Mouse (Mus musculus) lung, postnatal 10 days (tissue): Measurements from ENCODE around the gene Abcc10.

Experiments
- DNase-seq: peaks from one replicate; pipeline ENCODE4 v3.0.0; 2021

The Abcc10 gene

DNA sequence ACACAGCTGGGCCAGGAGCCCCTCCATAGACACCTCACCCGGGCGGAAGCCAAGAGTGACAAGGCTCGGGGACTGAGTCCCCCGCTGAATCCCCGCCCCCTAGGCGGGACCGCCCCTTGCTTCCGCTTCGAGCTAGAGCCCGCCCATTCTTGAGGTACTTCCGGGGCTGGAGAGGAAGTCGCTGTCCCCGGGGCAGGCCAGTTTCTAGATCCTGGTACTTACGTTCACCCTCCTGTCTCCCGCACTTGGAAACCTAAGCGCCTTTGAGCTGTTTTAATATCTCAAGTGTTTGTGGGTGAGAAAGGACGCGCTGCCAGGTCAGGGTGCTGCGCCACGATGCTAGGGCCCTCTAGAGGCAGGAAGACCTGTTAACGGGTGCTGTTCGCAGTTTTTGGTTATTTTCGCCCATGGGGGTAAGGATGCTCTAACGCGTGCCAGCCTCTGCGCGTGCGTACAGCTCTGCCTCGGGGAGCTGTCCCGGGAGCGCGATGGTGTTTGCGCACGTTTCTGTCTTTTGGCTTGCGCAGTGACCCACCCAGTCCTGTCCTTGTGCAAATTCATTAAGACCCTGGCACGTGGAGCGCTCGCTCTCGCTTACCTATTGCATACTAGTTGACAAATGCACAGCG, at the start of gene Abcc10:
TSS of gene Abcc10 (minus strand) at position 447 of the 629 bp plus-strand sequence.
- DNase-seq, result peak; percentile 99

GRCm38 (mm10) chr17:46371783-46372182, 43.6 kb upstream of the Abcc10 start:
- DNase-seq, result peak; percentile 47

GRCm38 (mm10) chr17:46351026-46351700, 23.0 kb upstream of the Abcc10 start:
- no peak for DNase-seq

- no peak for DNase-seq
Measured at GRCm38 (mm10) chr17:46341208-46341607, 13.1 kb upstream of the Abcc10 start.

DNA sequence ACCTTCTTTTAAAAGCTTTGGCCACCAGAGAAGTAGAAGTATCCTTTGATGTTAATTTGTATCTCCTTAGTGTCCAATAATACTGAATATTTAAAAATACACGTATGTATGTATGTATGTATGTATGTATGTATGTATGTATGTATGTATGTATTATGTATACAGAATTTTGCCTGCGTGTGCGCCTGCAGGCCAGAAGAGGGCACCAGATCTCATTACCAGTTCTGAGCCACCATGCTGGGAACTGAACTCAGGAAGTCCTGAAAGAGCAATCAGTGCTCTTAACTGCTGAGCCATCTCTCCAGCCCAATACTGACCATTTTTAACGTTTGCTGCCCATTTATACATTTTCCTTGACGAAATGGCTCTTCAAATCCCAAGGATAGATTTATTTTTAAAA, 8.3 kb upstream of the Abcc10 start:
- DNase-seq, result no peak

DNA sequence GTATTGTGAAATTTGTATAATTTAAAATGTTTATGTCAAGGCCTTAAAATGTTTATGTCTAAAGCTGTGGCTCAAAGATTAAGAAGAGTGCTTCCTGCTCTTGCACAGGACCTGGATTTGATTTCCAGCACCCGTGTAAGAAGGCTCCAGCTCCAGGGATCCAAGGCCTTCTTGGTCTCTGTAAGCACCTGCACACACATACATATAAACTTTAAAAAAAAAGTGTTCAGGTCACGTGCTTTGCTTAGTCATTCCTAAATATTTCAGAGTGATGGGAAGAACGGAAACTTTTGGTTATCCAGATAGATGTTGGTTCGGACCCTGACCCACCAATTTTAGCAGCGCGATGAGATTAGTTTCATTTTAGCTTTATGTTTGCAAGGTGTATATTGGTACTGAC, 571 bp upstream of the Abcc10 start:
- DNase-seq, result no peak

DNA sequence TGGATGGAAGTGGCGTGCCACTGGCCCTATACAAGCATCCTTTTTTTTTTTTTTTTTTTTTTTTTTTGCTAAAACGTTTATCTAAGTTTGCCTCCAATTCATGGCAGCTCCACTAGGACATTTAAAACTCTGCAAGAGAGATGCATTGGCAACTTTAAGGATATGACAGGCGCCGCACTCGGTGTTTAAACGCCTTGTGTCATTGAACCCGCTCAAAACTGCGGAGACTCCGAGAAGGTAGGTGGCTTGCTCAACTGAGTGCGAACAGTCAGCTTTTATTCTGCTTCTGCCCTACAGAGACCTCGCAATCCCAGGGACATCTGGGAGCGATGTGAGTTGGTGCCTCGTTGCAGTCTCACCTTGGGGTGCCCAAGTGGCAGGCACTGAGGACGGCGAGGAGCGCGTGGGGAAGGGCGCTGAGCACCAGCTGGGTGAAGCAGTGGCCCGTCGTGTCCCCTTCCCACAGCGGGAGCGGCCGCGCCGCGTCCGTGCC, 693 bp downstream of the Abcc10 start:
- DNase-seq, result no peak

DNA sequence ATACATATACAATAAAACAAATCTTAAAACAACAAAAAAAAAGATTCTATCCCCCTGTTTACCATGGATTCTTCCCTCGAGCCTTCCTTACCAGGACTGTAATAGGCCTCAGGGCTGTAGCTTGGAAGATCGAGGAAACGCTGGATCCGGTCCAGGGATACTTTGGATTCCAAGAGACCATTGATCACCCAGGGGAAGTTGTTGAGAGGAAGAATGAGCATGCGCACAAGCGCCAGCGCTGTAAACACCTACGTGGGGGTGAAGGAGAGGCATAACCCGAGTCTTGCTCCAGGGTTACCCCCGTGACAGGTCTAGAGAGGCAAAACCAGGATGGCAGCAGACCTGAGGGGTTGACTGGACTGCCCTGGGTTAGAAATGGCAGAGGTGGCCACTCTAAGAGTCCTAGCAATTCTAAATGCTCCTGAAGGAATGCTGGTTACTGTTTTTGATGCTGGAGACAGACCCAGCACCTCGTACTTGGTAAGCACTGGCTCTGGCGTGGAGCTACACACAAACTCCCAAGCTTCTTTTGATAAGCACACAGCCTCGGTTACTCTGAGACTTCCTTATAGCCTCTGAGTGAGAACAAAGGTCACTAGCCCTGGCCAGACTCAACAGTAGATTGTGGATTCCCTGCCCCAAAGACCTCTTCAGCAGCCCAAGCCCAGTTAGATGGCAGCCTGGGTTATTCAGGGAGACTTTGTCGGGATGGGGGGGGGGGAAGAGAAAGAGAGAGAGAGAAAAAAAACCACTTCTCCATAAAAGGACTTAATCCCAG, 5.9 kb downstream of the Abcc10 start:
- no peak for DNase-seq

GRCm38 (mm10) chr17:46320492-46320891, 7.7 kb downstream of the Abcc10 start:
- peak; percentile 43 for DNase-seq

- DNase-seq, result no peak
Measured at GRCm38 (mm10) chr17:46315813-46316212, 12.3 kb downstream of the Abcc10 start.

DNA sequence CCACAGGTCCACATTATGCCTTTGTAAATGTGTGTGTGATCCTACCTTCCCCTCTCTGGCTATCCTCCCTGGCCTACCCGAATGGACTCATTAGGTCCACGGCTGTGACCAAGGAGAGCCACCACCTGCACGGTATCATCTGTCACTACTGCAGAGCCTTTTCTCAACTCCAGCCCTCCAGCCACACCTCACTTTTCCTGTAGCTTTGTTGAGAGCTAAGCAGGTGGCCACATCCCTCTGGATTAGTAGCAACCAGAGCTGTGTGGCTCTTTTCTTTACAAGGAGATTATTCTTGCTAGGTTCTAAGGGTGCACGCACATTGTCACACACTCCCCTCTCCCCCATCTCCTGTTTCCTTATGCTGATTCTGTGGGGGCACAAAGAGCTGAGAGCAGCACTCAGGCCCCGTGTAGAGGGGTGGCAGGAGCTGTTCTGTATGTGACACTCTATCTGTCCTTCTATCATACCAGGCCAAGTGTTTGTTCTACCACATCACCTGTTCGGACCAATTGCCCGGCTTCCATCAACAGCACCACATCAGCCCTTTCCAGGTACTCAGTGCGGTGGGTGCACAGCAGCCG, 14.9 kb downstream of the Abcc10 start:
- DNase-seq, result no peak

DNA sequence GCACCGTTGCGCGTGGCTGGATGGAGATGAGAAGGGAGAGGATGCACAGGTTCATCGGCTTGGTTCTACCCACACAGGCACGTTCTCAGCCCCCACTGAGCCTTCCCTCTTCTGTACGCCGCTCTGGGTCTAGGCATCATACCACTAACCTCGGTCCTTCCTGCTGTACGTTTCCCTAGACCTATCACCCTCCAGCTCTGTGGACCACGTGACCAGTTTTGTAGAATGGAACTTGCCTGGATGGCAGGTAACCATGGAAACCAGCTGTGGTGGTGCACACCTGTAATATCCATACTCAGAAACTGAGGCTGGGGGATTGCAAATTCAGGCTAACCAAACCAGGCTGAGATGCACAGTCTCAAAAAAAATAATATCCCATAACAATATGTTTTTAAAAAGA, 17.6 kb downstream of the Abcc10 start:
- DNase-seq, result no peak

DNA sequence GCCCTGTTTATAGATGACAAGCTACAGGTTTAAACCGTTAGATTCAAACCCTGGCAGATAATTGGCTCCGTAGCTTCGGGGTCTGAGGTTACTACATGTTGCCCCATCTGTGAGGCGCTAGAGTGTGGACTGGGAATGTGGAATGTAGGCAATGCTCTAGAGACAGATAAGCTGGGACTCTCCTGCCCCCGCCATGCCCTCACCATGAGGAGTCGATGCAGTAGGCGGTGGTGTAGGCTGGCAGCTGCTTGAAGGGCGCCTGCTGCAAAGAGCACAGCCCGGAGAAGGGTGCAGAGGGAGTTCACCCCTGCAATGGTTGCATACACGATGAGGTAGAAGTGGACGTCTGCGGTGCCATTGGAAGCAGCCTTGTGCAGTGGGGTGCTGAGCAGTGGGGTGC, 18.3 kb downstream of the Abcc10 start:
- no peak for DNase-seq

DNA sequence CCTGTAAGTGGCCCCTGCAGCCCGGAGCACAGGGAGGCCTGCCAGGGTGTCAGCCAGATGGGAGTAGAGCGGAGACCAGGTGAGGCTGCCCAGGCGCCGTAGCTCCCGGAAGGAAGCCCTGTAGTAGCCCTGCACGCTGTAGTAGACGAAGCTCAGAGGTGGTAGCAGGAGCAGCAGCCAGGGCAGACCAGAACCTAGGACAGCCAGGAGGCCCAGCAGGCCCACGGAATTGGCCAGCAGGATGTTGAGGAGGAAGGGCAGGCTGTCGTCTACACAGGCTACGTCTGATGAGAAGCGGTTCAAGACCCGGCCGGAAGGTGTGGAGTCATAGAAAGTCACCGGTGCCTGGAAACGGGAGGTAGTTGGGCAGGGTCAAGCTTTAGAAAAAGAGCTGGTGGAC, 21.2 kb downstream of the Abcc10 start:
- DNase-seq, result no peak

DNA sequence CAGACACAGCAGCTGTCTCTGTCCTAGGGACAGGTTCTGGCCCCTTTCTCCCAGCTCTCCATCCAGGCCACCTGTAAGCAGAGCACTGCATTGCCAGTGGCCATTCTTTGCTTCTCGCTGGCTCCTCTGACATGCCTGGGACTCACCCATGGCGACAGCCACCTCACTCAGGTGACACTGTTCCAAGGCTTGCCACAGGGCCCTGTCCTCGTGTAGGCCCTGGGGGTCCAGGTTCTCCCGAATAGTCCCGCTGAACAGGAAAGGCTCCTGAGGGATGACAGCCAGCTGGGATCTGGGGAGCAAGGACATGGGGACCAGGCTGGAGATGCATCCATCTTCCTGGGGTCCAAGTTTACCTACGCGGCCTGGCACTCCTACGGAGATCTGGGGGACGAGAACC, 24.0 kb downstream of the Abcc10 start:
- no peak for DNase-seq

- DNase-seq, result peak; percentile 30
Measured at GRCm38 (mm10) chr17:46301892-46302291, 26.3 kb downstream of the Abcc10 start.

- peak; percentile 88 for DNase-seq
Measured at GRCm38 (mm10) chr17:46298220-46298913, 29.8 kb downstream of the Abcc10 start.

GRCm38 (mm10) chr17:46297364-46298219, 30.6 kb downstream of the Abcc10 start, which contains the start of gene Dlk2:
Gene Dlk2 (plus strand): TSS chr17:46297421.
- no peak for DNase-seq

DNA sequence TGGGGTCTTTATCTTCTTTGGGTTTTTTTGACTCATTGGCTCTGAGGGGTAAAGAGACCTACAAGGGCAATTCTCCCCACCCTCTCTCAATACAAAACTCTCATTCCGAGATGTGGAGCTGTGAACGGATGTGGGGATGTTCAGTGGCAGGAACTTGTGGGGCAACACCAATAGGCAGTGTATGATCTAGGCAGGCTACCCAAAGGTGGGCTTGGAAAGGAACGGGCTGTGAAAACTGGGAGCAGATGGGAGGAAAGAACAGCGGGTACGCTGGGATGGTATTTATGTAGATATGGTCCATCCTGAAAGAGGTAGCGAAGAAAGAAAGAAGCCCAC, 31.2 kb downstream of the Abcc10 start:
- no peak for DNase-seq

DNA sequence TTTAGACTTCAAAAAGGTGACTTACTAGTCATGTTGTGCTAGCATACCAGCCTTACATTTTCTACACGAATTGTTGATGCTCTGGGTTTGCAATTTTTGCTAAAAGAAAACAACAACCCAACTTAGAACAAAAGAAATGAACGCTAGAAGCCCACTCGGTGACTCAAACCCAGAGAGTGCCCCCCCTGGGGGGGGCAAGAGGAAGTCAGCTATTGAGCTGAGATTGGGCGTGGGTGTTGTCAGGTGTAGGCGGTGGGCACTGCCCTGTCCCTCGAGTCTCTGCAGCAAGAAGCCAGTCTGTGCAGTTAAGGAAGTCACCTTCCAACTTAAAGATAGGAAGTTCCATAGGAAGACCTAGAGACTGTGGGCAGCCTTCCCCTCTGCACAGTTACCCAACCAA, 31.6 kb downstream of the Abcc10 start:
- DNase-seq, result no peak

DNA sequence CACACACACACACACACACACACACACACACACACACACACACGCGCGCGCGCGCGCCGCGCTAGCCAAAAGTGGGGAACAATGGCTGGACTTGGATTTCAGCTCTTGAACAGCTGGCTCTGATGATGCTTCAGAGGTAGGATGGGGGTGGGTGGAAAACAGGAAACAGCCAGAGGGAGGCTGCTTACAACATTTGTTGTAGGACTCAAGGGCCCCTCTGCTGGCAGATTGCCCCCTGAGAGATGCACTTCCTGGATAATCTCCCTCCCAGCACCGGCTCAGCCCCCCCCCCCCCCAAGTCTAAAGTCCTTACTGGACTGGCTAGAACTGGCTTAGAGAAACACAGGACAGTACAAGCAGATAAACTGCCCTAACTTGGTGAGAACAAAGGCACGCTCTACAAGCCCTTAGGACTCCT, 40.5 kb downstream of the Abcc10 start:
- DNase-seq, result peak; percentile 86

DNA sequence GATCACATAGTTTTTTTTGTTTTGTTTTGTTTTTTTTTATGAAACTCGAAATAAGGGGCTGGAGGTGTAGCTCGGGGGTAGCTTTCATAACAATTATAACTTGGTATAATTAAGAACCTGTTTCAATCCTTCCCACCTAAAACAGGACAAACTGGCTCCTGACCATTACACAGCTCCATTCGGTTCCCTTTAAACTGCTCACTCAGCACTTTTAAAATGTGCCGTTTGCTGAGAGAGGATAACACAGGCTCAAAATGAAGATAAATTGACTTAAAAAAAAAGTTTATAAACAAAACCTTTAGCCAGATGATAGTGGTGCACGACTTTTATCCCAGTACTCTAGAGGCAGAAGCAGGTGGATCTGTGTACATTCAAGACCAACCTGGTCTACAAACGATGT, 42.7 kb downstream of the Abcc10 start:
- DNase-seq, result no peak
